Mouse (Mus musculus) T-cell, adult 2 months (primary cell): Measurements from ENCODE around the gene Psmd7.

Source experiments
- DNase-seq: peaks from one replicate; pipeline ENCODE4 v3.0.0; 2022; ENCODE audit warnings: low spot score

Psmd7 gene

GRCm38 (mm10) chr8:107578132-107578531, 10.1 kb downstream of the Psmd7 start:
- no peak for DNase-seq

- DNase-seq = no peak
These were observed 10.6 kb downstream of the Psmd7 start for GRCm38 (mm10) chr8:107577640-107578039.

GRCm38 (mm10) chr8:107576702-107577101, 11.6 kb downstream of the Psmd7 start:
- peak; percentile 44 for DNase-seq

- no peak for DNase-seq
These were observed 13.5 kb downstream of the Psmd7 start for GRCm38 (mm10) chr8:107574771-107575170.

- DNase-seq = peak; percentile 56
These were observed 15.8 kb downstream of the Psmd7 start for GRCm38 (mm10) chr8:107572497-107572896.

GRCm38 (mm10) chr8:107571486-107572135, 16.7 kb downstream of the Psmd7 start:
- no peak for DNase-seq

GRCm38 (mm10) chr8:107571046-107571445, 17.2 kb downstream of the Psmd7 start:
- DNase-seq = no peak

- no peak for DNase-seq
These were observed 26.1 kb downstream of the Psmd7 start for GRCm38 (mm10) chr8:107562164-107562563.

GRCm38 (mm10) chr8:107560820-107561536, 27.3 kb downstream of the Psmd7 start:
- DNase-seq = peak; percentile 26

- no peak for DNase-seq
These were observed 31.7 kb downstream of the Psmd7 start for GRCm38 (mm10) chr8:107556511-107556936.

- no peak for DNase-seq
These were observed 33.0 kb downstream of the Psmd7 start for GRCm38 (mm10) chr8:107555231-107555630.

GRCm38 (mm10) chr8:107552234-107552633, 36.0 kb downstream of the Psmd7 start:
- no peak for DNase-seq

GRCm38 (mm10) chr8:107546817-107547216, 41.4 kb downstream of the Psmd7 start:
- DNase-seq = no peak

GRCm38 (mm10) chr8:107546154-107546553, 42.1 kb downstream of the Psmd7 start:
- DNase-seq = no peak

- no peak for DNase-seq
These were observed 42.6 kb downstream of the Psmd7 start for GRCm38 (mm10) chr8:107545621-107546152.

- DNase-seq = no peak
These were observed 43.6 kb downstream of the Psmd7 start for GRCm38 (mm10) chr8:107544651-107545174.

GRCm38 (mm10) chr8:107544211-107544610, 44.1 kb downstream of the Psmd7 start:
- DNase-seq = no peak

GRCm38 (mm10) chr8:107543714-107544113, 44.5 kb downstream of the Psmd7 start:
- no peak for DNase-seq

GRCm38 (mm10) chr8:107542151-107542550, 46.1 kb downstream of the Psmd7 start:
- no peak for DNase-seq

- DNase-seq = no peak
These were observed 46.9 kb downstream of the Psmd7 start for GRCm38 (mm10) chr8:107541369-107541768.

- DNase-seq = no peak
These were observed 47.6 kb downstream of the Psmd7 start for GRCm38 (mm10) chr8:107540623-107541022.

- DNase-seq = no peak
These were observed 50.8 kb downstream of the Psmd7 start for GRCm38 (mm10) chr8:107537472-107537871.
